Mouse (Mus musculus): ENCODE data around the gene Angel2.
"Not testable (repeated sequence)": the region's sequence is repeated elsewhere in the genome, so short reads cannot be mapped to it uniquely, and the experiment has no call there.

Angel2 gene

DNA sequence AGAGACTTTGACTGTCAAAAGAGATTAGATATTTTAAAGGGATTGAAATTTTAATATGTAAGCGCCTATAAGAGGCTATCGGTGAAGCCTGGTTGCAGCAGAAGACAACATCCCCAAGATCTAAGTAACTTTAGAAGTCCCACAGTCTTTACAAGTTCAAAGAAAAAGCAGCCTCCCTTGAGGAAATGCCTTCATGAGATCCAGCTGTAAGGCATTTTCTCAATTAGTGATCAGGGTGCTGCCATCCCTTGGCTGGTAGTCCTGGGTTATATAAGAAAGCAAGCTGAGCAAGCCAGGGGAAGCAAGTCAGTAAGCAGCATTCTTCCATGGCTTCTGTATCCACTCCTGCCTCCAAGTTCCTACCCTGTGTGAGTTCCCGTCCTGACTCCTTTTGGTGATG lies at the start of gene Angel2:
TSS of gene Angel2 (plus strand) at position 301 of the 400 bp plus-strand sequence.
- not testable (repeated sequence) for DNase-seq (ENCODE audit: low spot score)

GRCm38 (mm10) chr1:190875751-190876150 lies 49.2 kb upstream of the Angel2 start:
- peak; percentile 22 for DNase-seq (ENCODE audit: low spot score)

DNA sequence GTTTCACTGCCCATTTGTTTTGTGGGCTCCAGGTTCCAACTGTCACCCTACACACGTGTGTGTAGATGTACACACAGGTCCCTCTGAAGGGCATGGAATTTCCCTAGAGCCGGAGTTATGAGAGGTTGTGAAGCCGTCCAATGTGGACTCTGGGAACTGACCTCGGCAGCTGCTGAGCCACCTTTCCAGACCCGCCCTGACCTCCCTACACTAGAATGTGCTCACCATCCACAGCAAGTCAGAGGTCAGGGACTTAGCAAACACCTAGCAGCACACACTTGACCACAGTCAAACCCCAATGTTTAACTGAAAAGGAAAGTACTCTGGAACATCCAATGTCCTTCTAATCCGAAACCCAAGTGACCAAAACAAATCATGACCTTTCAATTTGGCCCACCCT lies 44.3 kb upstream of the Angel2 start:
- DNase-seq (ENCODE audit: low spot score) = no peak

GRCm38 (mm10) chr1:190881422-190881821 lies 43.5 kb upstream of the Angel2 start:
- DNase-seq (ENCODE audit: low spot score) = peak; percentile 24

GRCm38 (mm10) chr1:190886014-190886413 lies 38.9 kb upstream of the Angel2 start:
- no peak for DNase-seq (ENCODE audit: low spot score)

- DNase-seq (ENCODE audit: low spot score) = no peak
These were observed 36.9 kb upstream of the Angel2 start for GRCm38 (mm10) chr1:190888031-190888430.

DNA sequence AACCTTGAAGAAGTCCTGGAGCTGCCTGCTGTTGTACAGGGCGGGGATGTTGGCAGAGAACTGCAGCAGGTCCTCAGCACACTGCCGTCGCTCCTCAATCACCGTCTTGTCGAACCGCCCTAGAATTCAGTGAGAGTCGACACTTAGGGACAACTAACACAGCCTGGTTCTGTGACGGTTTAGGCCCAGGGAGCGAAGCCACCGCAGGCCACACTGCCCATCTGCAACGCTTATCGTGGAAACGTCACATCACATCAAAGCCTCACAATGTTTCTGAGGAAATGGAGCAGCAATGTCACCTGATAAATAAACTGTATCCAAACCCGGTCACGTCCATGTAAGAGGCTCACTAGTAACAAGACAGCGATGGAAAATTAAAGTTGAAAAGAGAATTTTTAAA lies 36.3 kb upstream of the Angel2 start:
- DNase-seq (ENCODE audit: low spot score) = no peak

DNA sequence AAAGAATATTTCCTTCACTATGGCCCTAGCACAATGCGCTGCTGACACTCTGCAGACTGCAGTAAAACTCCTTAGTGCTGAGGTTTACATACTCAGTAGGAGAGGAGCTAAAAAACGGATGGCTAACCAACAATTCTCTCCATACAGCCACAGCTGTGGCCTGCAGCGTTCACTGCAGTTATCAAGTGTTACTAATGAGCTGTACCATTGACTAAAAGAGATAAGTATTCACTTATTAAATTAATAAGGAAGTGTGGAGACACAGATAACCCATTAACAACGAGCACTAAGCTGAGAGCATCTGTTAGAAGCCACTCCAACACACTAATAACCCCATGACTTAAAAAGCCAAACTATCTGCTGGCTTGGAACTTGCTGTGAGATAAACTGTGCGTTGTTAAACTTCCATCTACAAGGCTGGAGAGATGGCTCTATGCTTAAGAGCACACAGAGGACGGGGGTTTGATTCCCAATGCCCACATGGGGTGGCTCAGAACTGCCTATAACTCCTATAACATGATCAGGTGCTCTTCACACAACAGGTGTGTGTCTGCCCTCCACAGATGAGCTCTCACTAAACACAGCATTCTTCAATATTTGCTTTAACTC lies 31.2 kb upstream of the Angel2 start:
- no peak for DNase-seq (ENCODE audit: low spot score)

- DNase-seq (ENCODE audit: low spot score) = no peak
These were observed 26.7 kb upstream of the Angel2 start for GRCm38 (mm10) chr1:190898186-190898585.

GRCm38 (mm10) chr1:190898899-190899575 lies 25.9 kb upstream of the Angel2 start:
- no peak for DNase-seq (ENCODE audit: low spot score)

- DNase-seq (ENCODE audit: low spot score) = no peak
These were observed 23.8 kb upstream of the Angel2 start for GRCm38 (mm10) chr1:190901082-190901481.

- DNase-seq (ENCODE audit: low spot score) = no peak
These were observed 20.8 kb upstream of the Angel2 start for GRCm38 (mm10) chr1:190904136-190904535.

DNA sequence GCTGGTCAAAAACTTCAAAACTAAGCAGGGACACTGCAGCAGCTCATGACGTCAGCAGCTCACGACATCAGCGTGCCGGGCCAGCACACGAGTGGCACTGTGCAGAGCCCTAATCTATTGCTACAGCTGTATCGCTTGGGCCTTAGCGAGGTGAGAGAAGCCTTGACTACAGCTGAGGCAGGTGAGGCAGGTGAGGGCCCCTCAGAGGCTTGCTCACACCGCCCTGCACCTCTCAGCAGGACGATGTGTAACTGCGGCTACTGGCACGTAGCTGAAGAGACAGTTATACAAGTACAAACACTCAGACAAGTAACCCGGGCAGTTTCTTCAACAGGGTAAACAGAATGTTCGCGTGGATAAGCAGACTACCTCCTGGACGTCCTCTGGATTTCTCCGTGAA lies 20.2 kb upstream of the Angel2 start:
- DNase-seq (ENCODE audit: low spot score) = no peak

- no peak for DNase-seq (ENCODE audit: low spot score)
These were observed 14.1 kb upstream of the Angel2 start for GRCm38 (mm10) chr1:190910836-190911235.

DNA sequence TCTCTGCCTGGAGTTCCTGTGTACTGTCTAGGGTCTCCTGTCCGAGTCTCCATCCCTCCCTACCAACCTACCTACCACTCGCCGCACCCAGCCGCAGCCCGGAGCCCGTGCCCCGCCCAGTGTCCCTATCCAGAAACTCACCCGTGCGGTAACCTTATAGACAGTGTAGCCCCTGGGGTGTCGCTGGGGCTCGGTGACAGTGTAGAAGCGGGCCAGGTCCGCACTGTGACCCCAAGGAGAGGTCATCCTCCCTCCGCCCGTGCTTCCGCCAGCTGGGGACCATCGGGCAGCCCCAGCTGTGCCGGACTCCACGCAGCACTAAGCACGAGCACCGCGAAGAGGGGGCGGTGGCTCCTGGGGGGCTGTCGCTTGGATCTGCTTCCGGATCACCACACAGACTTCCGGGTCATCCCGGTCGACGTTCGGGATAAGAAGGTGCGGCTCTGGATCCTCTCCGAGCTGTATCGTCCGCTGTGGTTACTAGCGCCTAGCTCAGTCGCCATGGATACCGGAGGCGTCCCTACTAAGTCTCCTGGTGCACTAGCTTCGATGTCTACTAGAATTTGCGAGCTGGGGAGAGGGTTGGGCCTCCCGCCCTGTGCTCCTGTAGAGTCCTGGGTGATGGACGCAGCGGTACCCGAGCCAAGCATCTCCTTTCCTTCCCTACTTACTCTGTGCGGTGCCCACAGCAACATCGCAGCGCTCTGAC lies 13.3 kb upstream of the Angel2 start, which contains the start of gene Rps6kc1:
TSS of gene Rps6kc1 (minus strand) at position 356 of the 709 bp plus-strand sequence.
- peak; percentile 50 for DNase-seq (ENCODE audit: low spot score)

- no peak for DNase-seq (ENCODE audit: low spot score)
These were observed 12.3 kb upstream of the Angel2 start for GRCm38 (mm10) chr1:190912623-190913022.

- DNase-seq (ENCODE audit: low spot score) = no peak
These were observed 6.0 kb upstream of the Angel2 start for GRCm38 (mm10) chr1:190918938-190919337.

DNA sequence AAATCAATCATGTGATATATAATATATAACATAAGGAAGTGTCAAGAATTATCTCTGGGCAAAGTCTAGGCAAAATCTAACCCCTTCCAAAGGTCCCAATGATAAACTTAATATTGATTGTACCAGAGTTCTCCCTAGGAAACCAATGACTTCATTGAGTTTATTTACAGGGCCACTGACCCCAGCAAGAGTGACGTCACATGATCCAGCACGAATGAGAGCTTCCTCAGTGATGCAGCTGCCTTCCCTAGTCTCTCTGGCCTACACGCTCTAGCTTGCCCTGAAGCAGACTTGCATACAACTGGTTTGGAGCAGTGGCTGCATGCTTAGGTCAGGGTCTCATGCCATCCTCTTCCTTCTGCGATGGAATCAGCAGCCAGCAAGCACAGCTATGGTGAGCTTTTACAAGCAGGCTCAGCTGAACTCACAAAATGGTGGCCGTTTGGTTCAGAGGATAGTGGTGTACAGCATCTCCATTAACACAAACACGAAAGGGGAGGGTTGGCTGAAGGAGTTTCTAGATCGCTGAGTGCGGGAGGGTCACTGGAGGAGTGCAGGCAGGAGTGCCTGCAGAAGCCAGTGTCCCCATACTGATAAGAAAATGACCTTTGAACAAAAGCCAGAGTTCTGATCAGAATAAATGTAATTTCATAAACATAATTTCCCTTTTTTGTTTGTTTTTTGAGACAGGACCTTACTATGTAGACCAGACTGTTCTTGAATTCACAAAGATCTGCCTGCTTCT lies 5.0 kb upstream of the Angel2 start:
- DNase-seq (ENCODE audit: low spot score) = no peak

DNA sequence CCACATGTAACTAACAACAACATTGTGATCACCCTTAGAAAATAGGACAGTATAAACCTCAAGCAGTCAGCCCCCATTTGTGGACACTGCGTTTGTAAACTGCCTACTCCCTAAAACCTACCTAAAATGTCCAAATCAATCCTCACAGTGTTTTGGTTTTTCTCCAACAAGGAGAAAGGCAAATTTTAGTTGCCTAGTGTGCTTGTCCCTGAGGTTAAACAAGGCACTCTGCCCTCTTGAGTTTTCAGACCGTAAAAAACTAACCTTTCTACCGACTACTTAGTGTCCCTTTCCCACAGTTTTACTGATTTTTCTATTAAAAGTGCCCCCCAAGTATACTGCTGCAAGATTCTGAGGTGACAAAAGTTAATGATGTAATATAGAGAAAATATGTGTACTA lies 2.4 kb downstream of the Angel2 start:
- no peak for DNase-seq (ENCODE audit: low spot score)

DNA sequence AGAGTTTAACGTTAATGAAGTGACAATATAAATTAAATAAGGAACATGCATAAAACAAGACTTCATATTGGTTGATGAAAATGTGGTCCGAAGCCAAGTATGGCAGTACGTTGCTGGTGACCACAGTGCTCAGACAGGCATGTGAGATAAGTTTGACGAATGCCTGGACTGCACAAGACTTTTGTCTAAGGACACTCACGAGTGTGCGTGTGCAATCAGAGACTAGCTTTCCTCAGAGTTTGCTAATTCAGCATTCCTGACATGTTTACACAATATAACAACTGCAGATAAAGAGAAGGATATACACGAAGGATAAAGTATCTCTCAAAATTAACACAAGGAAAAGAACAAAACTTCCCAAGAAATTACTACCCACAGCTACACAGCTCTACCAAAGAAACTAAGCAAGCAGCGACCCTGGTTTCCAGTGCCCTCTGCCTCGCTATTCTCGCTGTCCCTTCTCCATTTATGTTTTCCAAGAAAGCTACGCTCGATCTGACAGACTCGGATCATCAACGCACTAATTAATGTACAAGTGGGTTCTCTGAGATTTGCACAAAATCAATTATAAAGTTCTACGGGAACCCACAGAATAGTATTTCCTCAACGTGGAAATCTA lies 2.9 kb downstream of the Angel2 start:
- no peak for DNase-seq (ENCODE audit: low spot score)

DNA sequence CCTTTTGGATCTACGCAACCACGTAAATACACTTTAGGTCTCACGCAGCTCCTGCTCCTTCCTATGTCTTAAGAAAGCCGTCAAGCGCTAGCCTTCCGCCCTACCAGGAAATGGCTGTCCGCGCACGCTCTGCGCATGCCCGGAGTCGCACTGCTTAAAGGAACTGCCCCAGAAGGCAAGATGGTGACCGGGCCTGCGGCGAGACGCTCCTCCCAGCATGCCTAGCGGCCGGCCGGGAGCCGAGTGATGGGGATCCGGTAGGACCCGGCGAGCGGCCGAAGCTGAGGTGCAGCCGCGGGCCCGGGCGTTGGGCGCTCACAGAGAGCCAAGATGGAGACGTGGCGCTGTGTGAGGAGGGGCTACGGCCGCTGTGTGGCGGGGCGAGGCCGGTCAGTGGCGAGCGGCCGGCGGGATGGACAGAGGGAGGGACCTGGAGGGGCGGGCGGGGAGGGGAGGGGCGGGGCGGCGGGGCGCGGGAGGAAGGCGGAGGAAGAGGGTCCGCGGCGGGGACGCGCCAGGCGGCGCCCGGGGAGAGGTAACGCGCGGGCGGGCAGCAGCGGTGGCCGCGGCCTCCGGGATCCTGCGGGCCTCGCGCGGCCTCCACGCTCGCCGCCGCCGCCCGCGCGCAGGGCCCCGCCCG lies 3.6 kb downstream of the Angel2 start:
- peak; percentile 94 for DNase-seq (ENCODE audit: low spot score)
